Mouse (Mus musculus): ENCODE measurements around the gene Fam19a5.

The Fam19a5 gene

GRCm38 (mm10) chr15:87666041-87666750, 122.1 kb downstream of the Fam19a5 start:
- no peak for DNase-seq (ENCODE audit: low read depth)

DNA sequence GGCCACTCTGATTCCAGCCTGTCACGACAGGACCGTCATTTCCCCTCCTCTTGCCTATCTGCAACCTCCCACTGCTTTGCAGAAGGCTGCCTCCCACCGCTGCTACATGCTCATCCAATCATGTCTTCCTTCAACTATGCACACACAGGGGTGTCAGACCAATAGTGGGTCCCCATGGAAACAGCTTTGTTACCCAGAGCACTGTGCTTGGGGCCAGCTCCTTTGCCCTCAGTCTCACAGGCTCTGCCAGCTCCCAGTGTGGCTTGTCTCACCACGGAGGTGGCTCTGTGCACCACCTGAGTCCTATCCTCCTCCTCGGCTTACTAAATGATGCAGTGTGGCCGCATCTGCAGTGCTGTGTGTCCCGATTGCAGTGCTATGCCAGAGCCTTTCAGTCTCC, 123.3 kb downstream of the Fam19a5 start:
- DNase-seq (ENCODE audit: low read depth): no peak

GRCm38 (mm10) chr15:87668112-87668511, 124.0 kb downstream of the Fam19a5 start:
- DNase-seq (ENCODE audit: low read depth): no peak

DNA sequence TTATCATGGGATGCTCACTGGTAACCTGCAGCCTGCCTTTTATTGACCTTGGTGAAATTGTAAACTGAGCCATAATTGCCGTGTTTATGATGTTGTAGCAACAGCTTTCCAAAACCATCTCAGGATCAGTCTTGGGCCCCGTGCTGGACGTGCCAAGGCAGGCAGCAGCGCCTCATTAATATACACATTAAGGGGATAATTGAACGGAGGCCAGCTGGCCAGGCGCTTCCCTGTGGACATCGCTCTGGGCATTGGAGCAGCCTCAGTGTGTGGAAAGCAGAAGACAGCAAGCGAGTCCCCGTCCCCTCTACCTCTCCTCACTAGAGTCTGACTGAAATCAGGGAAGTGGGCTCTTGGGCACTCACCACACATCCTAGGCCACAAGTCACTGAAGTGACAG, 127.8 kb downstream of the Fam19a5 start:
- no peak for DNase-seq (ENCODE audit: low read depth)

DNA sequence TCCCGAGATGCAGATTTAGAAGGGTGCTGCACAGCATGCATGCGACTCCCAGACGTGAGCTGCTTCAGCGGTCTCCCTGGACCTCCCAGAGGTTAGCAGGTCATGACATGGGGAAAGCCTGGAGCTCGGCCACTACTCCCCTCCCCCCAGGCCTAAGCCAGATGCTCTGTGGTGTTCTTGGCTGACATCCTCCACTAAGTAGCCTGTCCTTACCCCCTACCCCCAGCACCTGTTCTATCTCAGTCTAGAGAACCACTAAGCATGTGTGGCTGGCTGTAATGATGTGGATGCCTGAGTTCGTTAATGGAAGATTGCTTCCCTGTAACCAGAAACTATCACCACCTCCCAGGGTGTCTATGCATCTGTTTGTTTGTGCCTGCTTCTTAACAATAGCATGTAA, 134.6 kb downstream of the Fam19a5 start:
- DNase-seq (ENCODE audit: low read depth): no peak

DNA sequence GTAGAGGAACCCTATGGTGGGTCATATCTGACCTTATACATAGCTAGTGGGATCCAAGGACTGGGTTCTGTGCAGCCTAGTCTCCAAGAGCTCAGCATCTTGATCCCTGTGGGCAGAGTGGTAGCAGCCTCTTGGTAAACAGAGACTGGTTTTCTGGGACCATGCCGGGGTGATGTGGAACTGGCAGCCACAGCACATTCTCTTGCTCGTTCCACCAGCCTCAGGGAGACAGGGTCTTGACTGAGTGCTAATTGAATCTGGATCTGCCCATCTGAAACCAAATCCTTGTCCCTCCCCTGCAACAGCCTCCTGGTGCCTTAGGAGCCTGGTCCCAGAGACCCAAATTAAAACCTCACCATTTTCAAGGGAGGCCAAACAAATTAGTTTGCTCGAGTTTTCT, 138.3 kb downstream of the Fam19a5 start:
- DNase-seq (ENCODE audit: low read depth): no peak

DNA sequence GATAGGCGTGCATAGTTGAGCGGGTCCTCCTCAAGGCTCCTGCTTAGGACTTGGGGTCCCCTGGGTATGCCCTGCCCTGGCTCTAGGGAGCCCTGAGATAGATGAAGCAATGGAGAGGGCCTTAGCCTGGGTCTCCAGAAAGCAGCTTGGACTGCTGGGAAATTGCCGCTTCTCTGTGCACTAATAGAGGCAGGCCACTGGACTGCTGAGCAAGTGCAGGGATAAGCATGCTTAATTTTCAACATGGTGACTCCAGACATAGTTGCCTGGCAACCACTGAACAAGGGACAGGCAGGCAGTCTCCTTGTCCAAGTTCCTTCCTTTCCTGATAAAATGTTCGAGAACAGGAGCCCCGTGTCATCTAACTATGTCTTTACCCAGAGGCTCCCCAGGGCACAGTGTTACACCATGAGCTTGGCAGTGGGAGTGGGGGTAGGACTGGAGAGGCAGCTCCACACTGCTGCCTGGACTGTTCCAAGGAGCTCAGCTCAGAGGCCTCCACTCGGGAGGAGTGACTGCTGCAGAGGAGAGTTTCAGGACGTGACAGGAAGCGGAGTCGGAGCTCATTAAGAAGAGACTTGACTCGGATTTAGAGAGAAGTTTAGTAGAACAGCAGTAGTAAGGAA, 142.4 kb downstream of the Fam19a5 start:
- no peak for DNase-seq (ENCODE audit: low read depth)

GRCm38 (mm10) chr15:87691271-87691955, 147.3 kb downstream of the Fam19a5 start:
- DNase-seq (ENCODE audit: low read depth): no peak

- DNase-seq (ENCODE audit: low read depth): peak; percentile 36
Measured at GRCm38 (mm10) chr15:87691958-87692357, 147.9 kb downstream of the Fam19a5 start.

- DNase-seq (ENCODE audit: low read depth): no peak
Measured at GRCm38 (mm10) chr15:87692394-87692793, 148.3 kb downstream of the Fam19a5 start.

- DNase-seq (ENCODE audit: low read depth): no peak
Measured at GRCm38 (mm10) chr15:87692865-87693513, 148.9 kb downstream of the Fam19a5 start.

DNA sequence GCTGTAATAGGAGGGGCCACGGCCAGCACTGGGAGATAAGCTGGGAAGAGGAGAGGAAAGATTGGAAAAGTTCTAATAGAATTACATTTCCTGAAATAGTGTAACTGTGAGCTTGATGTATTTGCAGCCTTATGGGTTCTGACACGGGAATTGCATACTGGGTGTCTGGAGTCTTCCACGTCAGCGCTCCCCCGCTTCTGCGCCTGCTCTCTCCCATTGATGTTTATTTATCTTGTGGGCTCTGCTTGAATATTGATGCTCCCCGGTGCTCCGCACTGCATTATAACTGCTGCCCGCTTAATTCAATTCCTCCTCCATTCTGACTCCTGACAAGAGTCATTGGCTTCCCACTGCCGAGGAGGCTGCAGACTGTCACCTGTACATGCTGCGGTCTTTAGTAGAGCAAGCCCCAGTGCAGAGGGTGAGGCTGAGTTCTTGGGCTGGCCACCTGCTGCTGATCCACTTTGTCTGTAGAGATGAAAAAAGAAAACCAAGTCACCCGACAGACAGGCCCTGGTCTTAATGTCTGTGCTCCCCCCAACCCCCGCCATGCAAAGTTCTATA, 153.4 kb downstream of the Fam19a5 start:
- DNase-seq (ENCODE audit: low read depth): no peak

GRCm38 (mm10) chr15:87698562-87699320, 154.6 kb downstream of the Fam19a5 start:
- DNase-seq (ENCODE audit: low read depth): no peak

DNA sequence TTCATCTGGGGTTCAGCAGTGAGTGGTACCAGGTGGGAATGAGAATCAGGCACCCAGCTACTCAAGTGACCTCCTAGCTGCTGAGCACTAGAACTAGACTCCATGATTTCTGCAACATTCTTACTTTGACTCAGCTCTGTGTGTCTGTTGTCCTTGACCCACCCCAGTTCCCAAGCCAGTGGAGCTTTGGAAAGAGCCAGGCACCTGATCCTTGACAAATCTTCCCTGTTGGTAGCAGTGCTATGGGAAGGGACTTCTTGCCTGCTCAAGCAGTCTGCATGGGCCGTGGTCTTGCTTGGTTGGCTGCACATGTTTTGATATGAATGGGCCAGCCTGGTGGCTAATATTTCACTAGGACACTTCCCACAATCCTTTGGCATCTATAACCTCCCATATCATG, 158.7 kb downstream of the Fam19a5 start:
- no peak for DNase-seq (ENCODE audit: low read depth)

DNA sequence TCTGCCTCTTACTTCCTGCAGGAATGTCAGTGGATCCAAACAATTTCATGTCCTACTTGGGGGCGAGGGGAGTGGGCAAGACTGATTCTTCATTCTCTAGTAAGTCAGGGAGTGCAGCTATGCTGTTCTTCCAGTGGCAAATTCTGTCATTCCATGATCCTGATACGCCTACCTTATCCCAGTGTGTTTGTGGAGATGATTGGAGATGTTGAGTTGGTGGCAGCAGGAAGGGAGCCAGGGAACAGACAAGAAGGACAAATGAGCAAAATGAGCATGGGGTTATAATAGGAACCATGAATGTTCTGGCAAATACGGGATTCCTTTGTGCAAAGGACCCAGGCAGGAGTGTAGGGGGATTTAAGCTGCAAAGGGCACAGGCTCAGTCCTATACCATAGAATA, 159.2 kb downstream of the Fam19a5 start:
- no peak for DNase-seq (ENCODE audit: low read depth)

- DNase-seq (ENCODE audit: low read depth): peak; percentile 46
Measured at GRCm38 (mm10) chr15:87711790-87712189, 167.7 kb downstream of the Fam19a5 start.

DNA sequence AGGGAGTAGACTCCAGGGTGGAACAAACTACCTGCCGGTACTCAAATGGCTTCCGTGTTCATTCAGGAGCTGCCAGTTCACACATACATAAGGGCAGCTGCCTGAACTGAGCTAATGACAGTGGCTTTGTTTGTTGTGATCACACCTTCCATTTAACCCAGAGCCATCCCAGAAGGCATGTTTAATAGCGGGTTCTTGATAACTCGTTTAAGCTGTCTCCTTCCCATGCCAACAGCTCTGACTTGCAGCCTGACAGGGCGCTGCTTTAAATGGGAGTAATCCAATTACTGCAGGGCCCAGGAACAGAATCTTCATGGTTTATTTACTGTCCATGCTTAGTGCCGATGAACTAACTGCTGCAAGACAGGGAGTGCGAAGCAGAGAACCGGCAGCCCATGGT, 168.1 kb downstream of the Fam19a5 start:
- no peak for DNase-seq (ENCODE audit: low read depth)

DNA sequence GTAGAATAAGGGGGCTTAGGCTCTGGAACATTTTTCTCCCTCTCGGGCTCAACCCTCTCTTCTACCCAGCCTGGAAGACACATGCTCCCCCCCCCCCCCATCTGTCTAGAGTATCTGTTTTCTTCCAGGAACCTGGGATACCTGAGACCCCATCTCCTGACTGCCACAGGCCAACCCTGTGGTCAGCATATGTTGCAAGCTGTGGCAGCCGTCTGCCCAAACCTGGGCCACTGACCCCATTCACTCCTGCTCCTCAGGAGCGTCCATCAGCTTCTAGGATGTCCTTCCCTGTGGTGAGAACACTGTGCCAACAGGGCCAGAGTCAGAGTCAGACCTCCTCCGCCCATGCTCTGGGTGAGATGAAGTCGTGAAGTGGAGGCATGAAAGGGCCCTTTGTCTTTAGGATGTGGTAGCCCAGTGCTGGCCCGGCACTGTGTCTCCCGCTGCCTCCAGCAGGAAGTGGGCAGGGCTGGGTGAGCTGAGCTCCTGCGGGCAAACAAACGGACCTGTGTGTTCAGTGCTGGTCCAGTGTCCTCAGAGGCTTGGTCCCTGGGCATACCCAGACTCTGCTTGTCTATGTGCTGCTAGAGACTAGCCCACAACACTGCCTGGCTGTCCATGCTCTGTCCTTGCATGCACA, 171.1 kb downstream of the Fam19a5 start:
- peak; percentile 97 for DNase-seq (ENCODE audit: low read depth)

DNA sequence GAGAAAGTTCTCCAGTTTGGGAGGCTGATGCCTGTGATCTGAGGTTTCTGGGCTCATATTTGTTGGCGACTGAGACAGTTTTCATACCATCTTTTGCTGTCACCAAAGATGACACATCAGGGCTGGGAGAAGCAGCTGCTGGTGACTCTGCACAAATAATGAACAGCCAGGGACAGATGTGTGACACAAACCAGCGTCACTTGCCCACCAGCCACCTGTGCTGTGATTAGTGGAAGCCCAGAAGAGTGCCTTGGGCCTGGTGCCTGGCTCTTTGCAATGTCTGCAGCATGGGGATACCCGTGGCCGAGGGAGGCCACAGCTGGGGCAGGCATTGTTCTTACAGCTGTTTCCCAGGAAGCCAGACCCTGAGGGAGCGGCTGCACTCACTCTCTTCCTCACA, 173.0 kb downstream of the Fam19a5 start:
- DNase-seq (ENCODE audit: low read depth): no peak

DNA sequence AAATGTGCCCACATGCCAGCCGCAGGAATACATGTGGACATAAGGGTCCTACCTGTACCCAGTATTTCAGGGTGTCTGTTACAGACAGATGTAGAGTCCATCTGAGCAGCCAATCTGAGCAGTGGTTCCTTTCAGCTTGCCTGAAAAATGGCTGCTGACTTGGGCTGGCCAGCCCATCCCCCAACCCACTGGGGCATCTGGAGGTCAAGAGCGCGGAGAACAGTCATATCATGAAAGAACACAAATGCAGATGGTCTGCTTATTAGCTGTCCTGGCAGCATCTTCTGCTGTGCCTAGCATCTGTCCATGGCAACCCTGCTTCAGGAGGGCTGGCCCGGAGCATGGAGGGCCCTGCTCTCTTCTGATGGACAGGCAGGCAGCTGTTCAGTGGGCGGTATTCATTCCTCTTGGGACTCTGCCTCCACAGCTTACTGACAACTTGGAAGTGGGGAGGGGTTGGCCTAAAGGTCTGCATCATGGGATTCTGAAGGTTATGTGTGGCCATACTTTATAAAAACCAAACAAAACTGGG, 179.4 kb downstream of the Fam19a5 start:
- no peak for DNase-seq (ENCODE audit: low read depth)

DNA sequence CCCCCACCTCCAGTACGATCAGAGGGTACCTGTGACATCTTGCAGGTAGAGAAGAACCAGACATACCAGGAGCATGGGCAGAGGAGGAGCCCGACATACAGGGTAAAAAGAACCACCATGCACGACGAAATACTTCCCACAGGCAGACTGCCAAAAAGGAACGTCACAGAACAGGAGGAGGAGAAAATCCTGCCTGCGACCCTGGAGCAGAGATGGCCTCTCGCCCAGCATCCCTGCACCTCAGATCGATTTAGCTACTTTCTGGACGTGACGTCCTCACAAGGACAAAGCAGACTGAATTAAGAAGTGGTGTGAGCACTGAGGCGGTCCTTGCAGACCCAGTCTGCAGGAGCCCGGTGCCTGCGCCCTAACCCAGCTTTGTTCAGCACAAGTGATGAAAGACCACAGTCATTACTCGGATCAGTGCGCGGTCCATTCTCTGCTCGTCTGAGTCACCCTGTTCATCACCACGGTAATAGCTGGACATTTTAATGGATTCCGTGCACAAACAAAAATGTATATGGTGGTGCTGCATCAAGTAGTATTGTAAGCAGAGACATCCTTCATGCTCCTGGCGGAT, 182.6 kb downstream of the Fam19a5 start:
- DNase-seq (ENCODE audit: low read depth): no peak
